Mouse (Mus musculus) colon, adult 2 months (tissue): Measurements from ENCODE around the gene Bicra. TPM values are rescaled to one million over a fixed set of nuclear protein-coding genes. Genes with fewer than 3 reads are reported as not detected.

ENCODE experiments used
- polyA plus RNA-seq: library from polyadenylated mRNA; depleted of rRNA; stranded (reverse); fragments of >200 nt; gene quantifications from 2 replicates; pipeline ENCODE4 v1.2.3, GENCODE M21; 2012; rRNA removed

The Bicra gene
- 13.0 and 17.7 TPM in 2 replicates for polyA plus RNA-seq

GRCm38 (mm10) chr7:16047338-16048146 is at the start of gene Bicra:
TSS of gene Bicra (minus strand) at chr7:16047921.

GRCm38 (mm10) chr7:16061219-16062098 is 13.7 kb upstream of the Bicra start, which contains the start of gene Zfp541:
TSS of gene Zfp541 (plus strand) at chr7:16061814.

GRCm38 (mm10) chr7:15967312-15967711 is 80.4 kb downstream of the Bicra start, which contains the start of gene Ehd2:
TSS of gene Ehd2 (minus strand) at chr7:15967567.

GRCm38 (mm10) chr7:15945721-15946536 is 101.8 kb downstream of the Bicra start, which contains the start of gene Nop53:
TSS of gene Nop53 (minus strand) at chr7:15946074.

GRCm38 (mm10) chr7:15922220-15922773 is 125.4 kb downstream of the Bicra start, which contains the start of gene Selenow:
TSS of gene Selenow (minus strand) at chr7:15922402.

Other genes with a start within 250 kb of the Bicra start
- not detected in 2 replicates for gene Obox6, start 208.2 kb downstream of the Bicra start, polyA plus RNA-seq
- gene Crx, start 168.0 kb downstream of the Bicra start, polyA plus RNA-seq = not detected in 2 replicates
- gene Crxos, start 165.3 kb downstream of the Bicra start, polyA plus RNA-seq = not detected in 2 replicates
- 252 and 320 TPM in 2 replicates for gene Selenow, start 125.5 kb downstream of the Bicra start, polyA plus RNA-seq
- gene Nop53, start 101.8 kb downstream of the Bicra start, polyA plus RNA-seq = 175 and 182 TPM in 2 replicates
- 47.3 and 47.8 TPM in 2 replicates for gene Ehd2, start 80.4 kb downstream of the Bicra start, polyA plus RNA-seq
- gene Zfp541, start 13.9 kb upstream of the Bicra start, polyA plus RNA-seq = 0.05 TPM in 1 of 2 replicates, not detected in the other
- gene Napa, start 50.5 kb upstream of the Bicra start, polyA plus RNA-seq = 173 and 226 TPM in 2 replicates
- 32.0 and 39.2 TPM in 2 replicates for gene Kptn, start 72.0 kb upstream of the Bicra start, polyA plus RNA-seq
- 4.7 and 4.8 TPM in 2 replicates for gene Slc8a2, start 81.9 kb upstream of the Bicra start, polyA plus RNA-seq
- 31.7 and 39.9 TPM in 2 replicates for gene Meis3, start 127.2 kb upstream of the Bicra start, polyA plus RNA-seq
- gene Dhx34, start 174.1 kb upstream of the Bicra start, polyA plus RNA-seq = 38.2 and 46.5 TPM in 2 replicates
- gene C5ar2, start 196.2 kb upstream of the Bicra start, polyA plus RNA-seq = 0.50 and 0.75 TPM in 2 replicates
- gene C5ar1, start 211.6 kb upstream of the Bicra start, polyA plus RNA-seq = 15.0 and 18.4 TPM in 2 replicates
- 131 and 153 TPM in 2 replicates for gene Inafm1, start 225.7 kb upstream of the Bicra start, polyA plus RNA-seq
- 51.1 and 51.3 TPM in 2 replicates for gene Ccdc9, start 238.9 kb upstream of the Bicra start, polyA plus RNA-seq